Mouse (Mus musculus) right cerebral cortex, adult 18-20 months (tissue): Measurements from ENCODE around the gene Gdi1.

Experiments
- DNase-seq: peaks from one replicate; pipeline ENCODE4 v3.0.0; 2022; ENCODE audit warnings: mixed read lengths

Gene Gdi1

DNA sequence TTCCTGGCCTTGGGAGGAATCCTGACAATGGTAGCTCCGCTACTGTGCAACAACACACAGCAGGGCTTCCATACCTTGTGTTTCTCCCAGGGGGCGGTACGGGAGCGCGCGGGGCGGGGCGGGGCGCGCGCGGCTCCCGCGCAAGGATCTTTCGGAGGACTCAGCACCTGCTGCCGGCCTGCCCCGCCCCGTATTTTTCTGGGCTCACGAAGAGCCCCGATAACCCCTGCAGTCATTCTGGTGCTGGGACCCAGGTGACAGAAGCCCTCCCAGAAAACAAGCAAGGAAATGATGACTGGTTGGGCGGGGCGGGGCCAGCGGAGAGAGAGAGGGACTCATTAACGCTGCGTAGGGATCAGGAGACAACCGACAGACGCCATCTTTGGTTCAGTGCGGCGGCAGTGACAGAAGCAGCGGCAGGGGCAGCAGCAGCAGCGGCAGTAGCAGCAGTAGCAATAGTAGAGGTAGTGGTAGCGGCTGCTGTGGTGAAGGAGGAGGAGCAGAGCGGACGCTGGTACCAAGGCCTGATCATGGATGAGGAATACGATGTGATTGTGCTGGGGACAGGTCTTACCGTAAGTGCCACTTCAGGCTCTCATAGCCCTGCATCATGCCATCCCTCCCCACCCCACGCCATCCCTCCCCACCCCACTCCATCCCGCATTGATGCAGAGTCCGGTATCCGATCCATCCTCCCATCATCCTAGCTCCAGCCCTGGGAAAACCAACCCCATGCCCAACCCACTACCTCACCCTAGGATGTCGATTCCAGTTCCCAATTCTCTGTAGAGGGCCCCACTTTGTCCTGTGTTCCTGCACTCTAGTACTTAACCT, at the start of gene Gdi1:
TSS of gene Gdi1 (plus strand) at position 132 of the 834 bp plus-strand sequence.
- DNase-seq = peak; percentile 67

GRCm38 (mm10) chrX:74257746-74258145, 47.1 kb upstream of the Gdi1 start:
- DNase-seq = no peak

DNA sequence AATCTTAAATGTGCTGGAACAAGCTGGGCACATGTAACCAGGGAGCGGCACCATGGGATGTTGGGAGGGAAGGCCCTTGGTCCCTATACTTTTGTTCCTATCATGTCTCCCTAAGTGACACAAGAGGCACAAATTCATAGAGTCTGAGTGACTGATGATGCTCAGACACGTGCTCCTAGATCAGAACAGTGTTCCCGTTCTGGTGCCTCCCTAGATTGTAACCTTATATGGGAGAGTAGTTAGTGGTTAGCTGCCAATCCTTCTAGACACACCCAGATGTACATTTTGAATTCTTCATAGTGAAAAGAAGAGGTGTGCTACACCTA, 35.1 kb upstream of the Gdi1 start:
- no peak for DNase-seq

GRCm38 (mm10) chrX:74270062-74270901, 34.5 kb upstream of the Gdi1 start, which contains the start of gene Rpl10:
Gene Rpl10 (plus strand): TSS chrX:74270812.
- peak; percentile 92 for DNase-seq

DNA sequence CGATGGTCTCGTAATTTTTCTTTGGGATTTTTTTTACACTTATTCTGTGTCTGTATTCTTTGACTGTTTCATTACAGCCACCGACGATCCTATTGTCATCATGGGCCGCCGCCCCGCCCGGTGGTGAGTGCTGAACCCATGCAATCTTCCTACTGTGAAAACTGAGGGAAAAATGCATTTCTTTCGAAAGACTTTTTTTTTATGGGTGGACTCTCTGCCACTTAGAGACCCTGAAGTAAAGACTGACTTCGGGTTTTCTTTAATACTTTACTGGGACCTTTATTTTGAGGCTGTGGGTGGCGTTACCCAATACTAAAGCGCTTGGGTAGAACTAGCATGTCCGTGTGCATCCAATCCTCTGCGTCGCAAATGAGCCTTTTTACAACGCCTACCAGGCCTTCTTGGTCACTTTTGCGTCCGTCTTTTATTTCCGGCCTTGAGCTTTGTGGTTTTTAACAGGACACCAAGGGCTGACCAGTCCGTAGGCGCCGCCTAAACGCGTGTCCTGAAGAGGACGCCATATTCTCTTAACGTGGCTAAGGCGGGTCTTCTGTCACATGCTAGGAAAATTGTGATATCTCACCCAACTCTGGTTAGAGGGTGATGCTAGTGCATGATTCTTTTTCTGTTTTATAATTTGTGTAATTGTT, 33.8 kb upstream of the Gdi1 start:
- DNase-seq = peak; percentile 7

GRCm38 (mm10) chrX:74273422-74274322, 31.1 kb upstream of the Gdi1 start:
- no peak for DNase-seq

- DNase-seq = no peak
Measured at GRCm38 (mm10) chrX:74277916-74278315, 26.9 kb upstream of the Gdi1 start.

DNA sequence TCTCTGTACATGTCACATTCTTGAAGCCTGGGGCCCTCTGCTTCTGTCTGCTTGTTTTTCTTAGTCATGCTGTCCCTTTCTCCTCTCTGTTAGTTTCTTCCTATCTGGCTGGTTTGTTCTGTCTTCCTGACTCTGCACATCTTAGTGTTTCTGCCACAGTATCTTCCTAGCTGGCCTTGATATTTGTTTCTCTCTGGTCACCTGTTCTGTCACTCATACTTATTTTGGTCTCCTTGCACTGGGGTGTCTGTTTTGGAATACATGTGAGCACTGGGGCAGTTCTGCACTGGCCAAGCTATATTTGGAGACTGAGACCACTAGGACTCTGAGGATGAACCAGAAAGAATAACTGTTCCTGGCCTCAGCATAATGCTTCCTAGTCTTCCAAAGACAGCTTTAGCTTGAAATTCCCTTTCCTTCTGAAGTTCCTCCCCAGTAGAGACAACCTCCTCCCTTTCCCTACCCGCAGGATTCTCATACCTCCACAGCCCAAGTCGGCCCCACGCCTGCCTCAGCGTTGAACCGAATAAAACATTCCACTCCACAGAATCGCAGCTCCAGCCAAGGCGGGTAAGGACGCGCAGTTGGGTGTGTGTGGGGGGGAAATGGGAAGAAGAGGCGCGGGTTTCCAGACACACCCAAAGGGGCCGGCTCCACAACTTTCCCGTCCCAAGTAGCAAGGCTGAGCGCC, 23.6 kb upstream of the Gdi1 start:
- DNase-seq = no peak

DNA sequence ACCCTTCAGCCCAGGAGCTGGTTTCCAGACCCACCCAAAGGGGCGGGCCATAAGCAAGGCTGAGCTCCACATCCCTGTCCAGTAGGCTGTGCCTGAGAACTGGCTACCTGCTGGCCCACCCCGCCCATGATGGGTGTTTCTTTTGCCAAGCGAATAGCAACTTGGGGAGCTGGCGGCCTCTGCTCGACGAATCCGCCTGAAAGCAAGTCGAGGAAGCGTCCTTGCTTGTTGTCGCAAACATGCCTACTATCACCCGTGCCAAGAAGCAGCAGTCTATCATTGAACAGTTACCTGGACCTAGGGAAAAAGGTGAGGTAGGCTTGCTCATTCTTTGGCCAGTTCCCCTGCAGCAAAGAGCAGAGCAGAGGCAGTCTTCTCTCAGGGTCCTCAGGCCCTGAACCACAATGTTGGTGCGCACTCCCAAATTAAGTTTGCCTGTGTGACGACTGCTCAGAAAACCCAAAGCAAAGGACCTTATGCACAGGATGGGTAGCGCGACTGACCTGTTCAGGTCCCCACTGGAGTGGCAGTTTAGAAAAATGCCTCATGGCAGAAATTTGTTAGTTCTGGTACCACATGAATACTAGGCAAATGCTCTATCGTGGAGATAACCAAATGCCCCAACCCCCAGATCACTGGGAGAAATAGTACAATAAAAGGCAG, 22.9 kb upstream of the Gdi1 start, which contains the start of the genes Taz and Dnase1l1:
TSS of gene Taz (plus strand) at position 181 of the 663 bp plus-strand sequence.
TSS of gene Dnase1l1 (minus strand) at position 606 of the 663 bp plus-strand sequence.
- peak; percentile 60 for DNase-seq

GRCm38 (mm10) chrX:74282395-74283091, 22.3 kb upstream of the Gdi1 start:
- peak; percentile 88 for DNase-seq

DNA sequence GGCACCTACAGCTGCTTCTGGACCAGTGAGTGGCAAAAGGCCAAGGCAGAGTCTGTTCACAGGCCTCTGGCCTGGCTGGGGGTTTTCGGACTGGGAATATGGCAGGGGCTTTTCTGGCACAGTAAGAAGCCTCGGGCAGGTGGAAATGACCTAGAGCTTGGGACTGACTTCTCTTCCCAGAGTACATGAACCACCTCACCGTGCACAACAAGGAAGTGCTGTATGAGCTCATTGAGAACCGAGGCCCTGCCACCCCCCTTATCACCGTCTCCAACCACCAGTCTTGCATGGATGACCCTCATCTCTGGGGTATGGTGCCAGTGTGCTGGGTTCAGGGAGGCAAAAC, 21.7 kb upstream of the Gdi1 start:
- no peak for DNase-seq

DNA sequence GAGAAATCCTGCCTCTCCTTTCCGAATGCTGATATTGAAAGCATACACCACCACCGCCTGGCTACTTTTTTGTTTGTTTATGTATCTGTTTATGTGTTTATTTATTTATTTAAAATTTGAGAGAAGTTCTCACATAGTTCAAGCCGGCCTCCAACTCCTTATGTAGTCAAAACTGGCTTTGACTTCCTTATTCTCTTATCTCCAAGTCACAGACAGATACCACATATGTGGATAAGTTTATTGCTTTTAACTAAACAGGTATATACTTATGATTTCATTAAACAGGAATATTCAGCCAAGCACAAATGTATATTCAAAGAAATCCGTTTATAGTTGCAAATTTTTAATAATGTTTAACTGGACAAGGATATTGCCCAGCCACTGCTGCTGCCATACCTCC, 11.4 kb upstream of the Gdi1 start:
- DNase-seq = no peak

- DNase-seq = peak; percentile 95
Measured at GRCm38 (mm10) chrX:74296538-74297448, 8.0 kb upstream of the Gdi1 start, which contains the start of gene Atp6ap1. Gene Atp6ap1 (plus strand): TSS chrX:74297097.

DNA sequence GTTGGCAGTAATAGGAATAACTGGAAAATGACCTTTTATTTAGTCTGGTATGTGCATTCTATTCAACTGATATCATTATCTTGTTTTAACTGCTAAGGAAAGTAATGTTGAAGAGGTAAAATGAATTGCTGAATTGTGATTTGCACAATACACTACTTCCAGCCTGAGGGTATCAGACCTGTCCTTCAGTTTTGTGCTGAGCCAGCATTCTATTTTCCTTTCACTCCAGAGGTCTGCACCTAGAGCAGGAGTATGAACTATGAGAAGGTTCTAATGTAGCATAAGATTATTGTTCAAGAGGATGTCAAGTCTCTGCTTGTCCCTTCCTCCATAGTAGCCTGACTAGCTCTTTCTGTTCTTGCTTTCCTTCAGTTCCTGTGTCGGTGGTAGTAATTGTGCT, 6.5 kb upstream of the Gdi1 start:
- DNase-seq = no peak

DNA sequence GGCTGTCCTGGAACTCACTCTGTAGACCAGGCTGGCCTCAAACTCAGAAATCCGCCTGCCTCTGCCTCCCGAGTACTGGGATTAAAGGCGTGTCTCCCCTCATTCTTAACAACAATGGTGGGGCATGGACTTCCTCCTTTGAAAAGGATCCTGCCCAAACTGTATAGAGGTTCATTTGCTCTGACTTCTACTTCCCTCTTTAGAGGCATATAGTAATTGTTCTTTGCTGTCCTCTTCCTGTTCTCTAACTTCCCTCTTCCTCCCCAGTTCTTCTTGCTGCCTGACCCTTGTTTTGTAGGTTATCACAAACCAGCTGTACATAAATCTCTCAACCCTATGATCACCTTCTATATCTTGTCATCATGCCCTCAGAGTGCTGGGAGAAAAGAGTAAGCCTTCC, 5.1 kb upstream of the Gdi1 start:
- no peak for DNase-seq

- peak; percentile 92 for DNase-seq
Measured at GRCm38 (mm10) chrX:74312540-74313464, 8.0 kb downstream of the Gdi1 start, which contains the start of gene Fam50a. Gene Fam50a (plus strand): TSS chrX:74313033.

DNA sequence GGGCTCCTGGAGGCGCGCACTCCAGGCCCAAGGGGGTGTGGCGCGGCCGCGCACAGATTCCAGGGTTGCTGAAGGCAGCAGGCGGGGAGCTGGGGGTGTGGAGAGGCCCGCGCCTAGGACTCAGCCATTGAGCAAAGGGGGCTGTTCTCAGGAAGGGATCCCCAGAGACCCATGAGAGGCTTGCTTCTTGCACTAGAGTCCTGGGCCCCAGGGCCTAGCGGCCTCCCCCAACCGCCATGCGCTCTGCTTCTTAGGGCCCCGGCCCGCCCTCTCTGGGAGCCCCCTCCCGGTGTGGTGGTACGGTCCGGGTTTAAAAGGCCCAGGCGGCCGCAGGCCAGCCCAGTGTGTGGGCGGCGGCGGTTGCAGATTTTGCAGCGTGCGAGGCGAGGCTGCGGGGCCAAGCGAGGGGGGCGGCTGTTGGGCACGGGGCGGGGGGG, 23.9 kb downstream of the Gdi1 start, which contains the start of gene Plxna3:
TSS of gene Plxna3 (plus strand) at position 342 of the 437 bp plus-strand sequence.
- DNase-seq = peak; percentile 15

- DNase-seq = no peak
Measured at GRCm38 (mm10) chrX:74329215-74329671, 24.4 kb downstream of the Gdi1 start.
